Mouse (Mus musculus) neutrophil, adult 5-6 weeks (primary cell): ENCODE results near the gene Evi5. TPM values are rescaled to one million over a fixed set of nuclear protein-coding genes. Genes with fewer than 3 reads are reported as not detected.

ENCODE experiments used
- ATAC-seq: fragments of 151-379, 151-347 bp; 2 replicates; pipeline ENCODE4 v1.8.0; 2017; ENCODE audit warnings: mild to moderate bottlenecking, moderate TSS enrichment; ENCODE audit not compliant: insufficient number of reproducible peaks, poor library complexity, low FRiP score, severe bottlenecking; ENCODE audit errors: extremely low read depth
- total RNA-seq: library from RNA; stranded (forward); fragments of 200-1000 nt; gene quantifications from 2 replicates; pipeline ENCODE4 v1.2.3, GENCODE M21; 2017

Gene Evi5
- total RNA-seq = 23.6 and 27.4 TPM in 2 replicates

GRCm38 (mm10) chr5:107874561-107875260, at the start of gene Evi5:
Gene Evi5, minus strand, starts transcription at chr5:107875107.
- no peak for ATAC-seq

- ATAC-seq = no peak
Measured at GRCm38 (mm10) chr5:107924564-107924963, 49.7 kb upstream of the Evi5 start.

GRCm38 (mm10) chr5:107922836-107923235, 47.9 kb upstream of the Evi5 start:
- peak; percentile 49; the same call in 1 of the 2 replicates for ATAC-seq

DNA sequence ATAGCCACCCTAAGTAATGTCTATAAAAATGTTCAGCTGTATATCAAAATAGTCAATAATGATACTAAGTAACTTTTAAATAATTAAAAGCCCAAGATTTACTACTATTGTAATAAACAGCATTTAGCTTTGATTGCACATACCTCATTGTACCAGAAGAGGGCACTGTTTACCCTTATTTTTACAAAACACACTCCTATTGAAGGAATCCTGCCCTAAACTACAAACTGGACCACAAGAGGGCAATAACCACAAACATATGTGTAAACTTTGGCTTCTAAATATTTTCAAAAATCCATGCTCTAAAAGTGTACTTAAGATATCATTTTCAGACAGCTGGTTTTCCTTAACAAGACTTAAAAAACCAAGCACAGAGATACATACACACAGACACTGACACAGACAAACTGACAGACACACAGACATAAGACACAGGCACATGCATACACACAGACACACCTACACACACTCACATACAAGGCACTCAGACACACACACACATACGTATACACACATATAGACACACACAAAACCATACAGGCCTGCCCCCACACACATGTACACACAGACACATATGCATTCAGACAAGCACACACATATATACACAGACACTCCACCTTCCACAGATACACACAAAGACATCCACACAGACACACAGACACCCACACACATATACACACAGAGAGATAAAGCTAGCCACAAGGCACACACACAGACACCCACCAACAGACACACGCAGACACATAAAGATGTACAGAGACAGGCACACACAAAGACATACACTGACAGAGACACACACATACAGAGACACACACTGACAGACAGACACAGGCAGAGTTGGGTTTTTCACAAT, 46.7 kb upstream of the Evi5 start:
- ATAC-seq = peak; percentile 93

- no peak for ATAC-seq
Measured at GRCm38 (mm10) chr5:107915280-107915679, 40.4 kb upstream of the Evi5 start.

GRCm38 (mm10) chr5:107911012-107911411, 36.1 kb upstream of the Evi5 start:
- ATAC-seq = no peak

DNA sequence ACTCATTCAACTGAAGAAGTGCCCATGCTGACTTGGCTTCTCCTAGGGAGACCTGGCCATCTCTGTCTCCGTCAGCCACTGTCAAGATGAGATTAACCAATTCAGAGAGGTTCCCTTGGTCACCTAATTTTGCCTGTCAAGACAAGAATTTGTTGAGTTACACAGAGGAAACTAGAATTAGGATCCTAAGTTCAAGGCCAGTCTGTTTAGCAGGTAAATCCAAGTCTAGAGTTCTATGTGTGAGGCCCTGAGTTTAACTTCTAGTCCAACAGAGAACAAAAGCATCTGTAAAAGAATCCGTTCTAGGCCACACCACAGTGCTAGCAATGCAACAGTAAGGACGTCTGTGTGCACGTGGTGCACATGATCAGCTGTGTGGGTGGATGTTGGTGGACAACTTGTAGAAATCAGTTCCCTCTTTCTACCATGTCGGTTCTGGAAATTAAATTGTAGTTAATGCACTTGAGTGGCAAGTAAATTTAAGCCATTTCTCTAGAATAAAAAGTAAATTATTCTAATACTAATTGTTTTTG, 35.2 kb upstream of the Evi5 start:
- ATAC-seq = no peak

DNA sequence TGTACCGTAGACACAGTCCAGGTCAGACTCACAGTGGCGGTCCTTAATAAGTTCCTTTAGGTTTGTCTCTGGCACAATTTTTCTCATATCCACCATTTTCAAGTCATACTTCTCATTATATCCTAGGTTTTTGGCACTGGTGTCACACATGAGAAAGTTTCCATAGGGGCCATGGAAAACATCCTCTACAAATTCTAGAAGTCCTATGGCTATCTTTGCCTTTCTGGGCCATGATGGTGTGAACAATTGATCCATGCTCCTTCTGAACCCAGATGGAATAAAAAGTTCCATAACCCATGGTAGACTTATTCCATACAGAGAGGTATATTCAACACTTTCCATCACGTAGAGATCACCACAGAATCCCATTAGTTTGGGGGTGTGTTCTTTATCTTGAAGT, 34.8 kb upstream of the Evi5 start:
- no peak for ATAC-seq

- no peak for ATAC-seq
Measured at GRCm38 (mm10) chr5:107908514-107909110, 33.7 kb upstream of the Evi5 start.

- ATAC-seq = no peak
Measured at GRCm38 (mm10) chr5:107904325-107904724, 29.4 kb upstream of the Evi5 start.

DNA sequence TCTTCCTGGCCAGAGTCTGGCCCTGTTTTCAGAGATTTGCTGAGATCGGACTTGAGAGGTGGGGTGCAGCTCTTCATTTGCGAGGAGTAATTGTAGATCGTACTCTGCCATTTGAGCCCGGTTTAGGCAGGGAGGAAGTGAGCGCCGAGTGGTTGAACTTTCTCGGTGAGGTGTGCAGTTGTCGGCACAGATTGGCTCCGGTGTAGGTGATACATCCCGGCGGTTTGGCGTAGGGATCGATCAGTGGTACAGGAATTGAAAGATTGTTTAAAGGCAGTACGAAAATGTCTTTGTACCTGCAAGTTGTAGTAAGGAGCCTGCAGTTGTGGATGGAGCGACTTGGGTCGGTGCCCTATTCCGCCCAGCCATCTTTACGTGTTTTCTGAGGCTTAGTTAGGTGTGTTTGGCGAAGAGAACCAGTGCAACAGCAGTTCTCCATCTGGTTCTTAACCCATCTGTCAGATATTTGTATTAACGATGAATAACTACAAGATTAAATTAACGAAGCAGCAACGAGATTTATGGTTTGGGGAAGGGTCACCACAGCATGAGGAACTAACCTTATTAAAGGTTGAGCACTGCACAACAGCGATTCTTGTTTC, 26.2 kb upstream of the Evi5 start:
- ATAC-seq = peak; percentile 48; the same call in 1 of the 2 replicates

GRCm38 (mm10) chr5:107900206-107901013, 25.5 kb upstream of the Evi5 start, which contains the start of gene Rpl5:
Gene Rpl5, plus strand, starts transcription at chr5:107900502.
- ATAC-seq = peak; percentile 99

DNA sequence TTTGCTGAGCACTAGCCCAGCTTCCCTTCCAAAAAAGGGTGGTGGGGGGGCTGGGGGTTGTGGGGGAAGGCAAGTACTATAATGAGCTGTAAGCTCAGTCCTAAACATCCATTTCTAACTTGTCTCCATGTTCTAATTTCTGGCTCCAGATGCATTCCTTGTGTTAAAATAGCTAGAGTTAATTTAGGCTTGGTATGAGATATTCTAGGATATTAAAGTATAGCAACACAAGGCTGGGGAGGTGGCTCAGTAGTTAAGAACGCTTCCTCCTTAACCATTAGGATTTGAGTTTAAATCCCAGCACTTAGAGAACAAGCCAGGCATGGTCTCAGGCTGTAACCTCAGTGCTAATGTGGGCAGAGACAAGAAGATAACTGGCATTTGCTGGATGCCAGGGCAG, 21.4 kb upstream of the Evi5 start:
- ATAC-seq = no peak

DNA sequence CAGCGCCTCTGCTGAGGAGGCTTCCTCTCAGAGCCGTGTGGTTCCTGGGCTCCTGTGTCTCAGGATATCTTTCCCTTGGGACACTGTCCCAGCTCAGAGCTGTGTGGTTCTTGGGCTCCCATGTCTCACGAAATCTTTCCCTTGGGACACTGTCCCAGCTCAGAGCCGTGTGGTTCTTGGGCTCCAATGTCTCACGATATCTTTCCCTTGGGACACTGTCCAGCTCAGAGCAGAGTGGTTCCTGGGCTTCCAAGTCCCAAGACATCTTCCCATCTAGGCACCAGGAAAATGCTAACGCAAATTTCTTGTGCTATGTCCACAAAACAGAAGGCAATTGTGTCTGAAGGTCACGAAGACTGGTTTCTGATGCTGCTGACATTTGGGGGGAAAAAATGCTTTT, 19.8 kb upstream of the Evi5 start:
- no peak for ATAC-seq

DNA sequence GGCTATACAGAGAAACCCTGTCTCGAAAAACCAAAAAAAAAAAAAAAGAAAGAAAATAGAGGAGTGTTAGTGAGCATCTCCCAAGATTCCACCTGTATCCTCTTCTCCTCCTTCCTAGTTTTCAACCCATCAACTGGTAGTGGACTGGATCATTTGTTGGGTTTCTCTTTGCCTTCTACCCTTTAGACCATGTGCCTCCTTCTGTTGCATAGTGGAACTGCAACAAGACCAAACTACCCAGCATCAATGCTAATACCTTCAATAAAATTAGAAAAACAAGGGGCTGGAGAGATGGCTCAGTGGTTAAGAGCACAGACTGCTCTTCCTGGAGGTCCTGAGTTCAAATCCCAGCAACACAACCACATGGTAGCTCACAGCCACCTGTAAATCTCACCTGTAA, 16.6 kb upstream of the Evi5 start:
- ATAC-seq = peak; percentile 46; the same call in 1 of the 2 replicates

DNA sequence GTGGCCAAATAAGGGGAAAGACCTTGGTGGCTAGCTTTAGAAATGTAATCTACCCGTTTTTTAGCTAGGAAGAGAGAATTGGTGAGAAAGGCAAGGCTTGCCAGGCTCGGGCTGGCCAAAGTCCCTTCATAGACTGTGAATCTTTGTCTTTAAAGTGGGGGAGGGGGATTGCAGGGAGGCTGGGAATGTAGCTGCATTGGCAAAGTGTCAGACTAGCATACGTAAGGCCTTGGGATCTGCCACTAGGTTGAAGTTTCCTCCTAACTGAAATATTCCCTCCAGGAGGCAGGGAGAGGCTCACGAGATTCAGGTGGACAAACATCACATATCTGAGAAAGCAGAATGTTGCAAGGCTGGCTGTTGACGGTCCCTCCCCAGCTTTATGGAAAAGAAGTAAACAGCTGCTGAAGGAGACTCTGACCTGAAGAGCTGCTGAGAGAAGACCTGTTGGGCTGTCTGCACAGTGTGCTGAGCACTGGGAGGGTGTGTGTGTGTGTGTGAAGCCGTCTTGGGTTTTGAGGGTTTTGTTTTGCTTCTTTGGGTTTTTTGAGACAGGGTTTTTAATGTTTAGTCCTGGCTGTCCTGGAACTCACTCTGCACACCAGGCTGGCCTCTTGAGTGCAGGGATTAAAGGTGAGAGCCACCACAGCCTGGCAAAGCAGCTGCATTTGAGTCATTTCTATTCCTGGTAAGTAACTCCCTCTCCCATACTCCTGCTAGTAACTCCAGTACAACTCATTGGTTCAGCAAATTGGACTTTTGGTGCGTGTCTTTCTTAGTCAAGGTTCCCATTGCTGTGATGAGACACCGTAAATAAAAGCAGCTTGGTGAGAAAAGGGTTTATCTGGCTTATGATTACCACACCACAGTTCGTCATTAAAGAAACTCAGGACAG, 15.3 kb upstream of the Evi5 start:
- no peak for ATAC-seq

DNA sequence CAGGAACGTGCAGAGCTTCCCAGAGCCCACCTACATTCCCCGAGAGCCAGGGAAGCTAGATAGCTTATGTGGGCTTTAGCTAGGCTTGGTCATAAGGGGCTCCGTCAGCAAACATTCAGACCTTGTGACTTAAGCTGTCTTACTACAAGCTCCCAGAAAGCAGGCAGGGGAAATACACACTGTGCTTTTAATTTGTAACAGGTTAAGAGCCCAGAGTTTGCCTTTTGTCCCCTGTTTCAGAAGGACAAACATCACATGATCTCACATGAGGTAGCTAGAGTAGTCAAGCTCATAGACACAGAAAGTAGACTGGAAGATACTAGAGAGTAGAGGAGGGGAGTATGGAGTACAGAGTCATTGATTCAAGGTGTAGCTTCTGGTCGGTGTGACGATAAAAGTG, 5.8 kb upstream of the Evi5 start:
- ATAC-seq = no peak
